ENCODE assay signal across 9 mouse cellular contexts in genomic region chr7:141168518-141168953, GRCm38 (mm10). TPM values are rescaled to one million over a fixed set of nuclear protein-coding genes. Genes with fewer than 3 reads are reported as not detected.
DNase-seq lines count a peak whose midpoint lies in the region; ATAC-seq lines count a peak whose summit lies in the region.
"Had no signal": no experiment of that assay in that cellular context is flagged by ENCODE, and none has a peak within 500 bp of the region (broad histone marks: within the 10 kb centered on the region; RNA-seq: fewer than 3 reads in every experiment).

No protein-coding gene starts in this region.

- peak overlapping the region; percentile 77 for H3K27ac ChIP-seq in forebrain, embryonic 10.5 days

- intact Hi-C loops in heart, postnatal 14 days (cut with DNase I), result loop anchor here (10.0 kb wide), 1 partner anchor 56 kb away; the partner anchor contains the start of gene Phrf1

- peaks cover 26% of the 10 kb centered on the region for H3K36me3 ChIP-seq in forebrain, embryonic 10.5 days (replicated peaks)

- 0 out of 2 replicates have a peak, but pooled peaks cover 9% of the 10 kb centered on the region for H3K27me3 ChIP-seq in forebrain, embryonic 10.5 days (ENCODE audit: poor library complexity, severe bottlenecking)

- peaks cover 42% of the 10 kb centered on the region for H3K4me1 ChIP-seq in forebrain, embryonic 10.5 days

- peak; percentile 53 for DNase-seq in CD4-positive, CD25-positive, alpha-beta regulatory T cell, adult 2 months (ENCODE audit: low read depth, low spot score)
- peak; percentile 83 for DNase-seq in adrenal gland, postnatal 10 days
- DNase-seq in forebrain, embryonic 10.5 days (ENCODE audit: extremely low spot score, low spot score), result peak; percentile 43
- peak; percentile 69 for DNase-seq in heart, postnatal 14 days
- peak; percentile 71 to 82 for DNase-seq in kidney, postnatal 4 days
- peak; percentile 30 for DNase-seq in right cerebral cortex, postnatal 14 days
- peak; percentile 76 to 83 for DNase-seq in urinary bladder, postnatal 36 days (ENCODE audit: low spot score in 2 of 2)

- ATAC-seq in megakaryocyte, adult 5-6 weeks (ENCODE audit: poor library complexity, severe bottlenecking), result peak; percentile 63

- H3K4me3 ChIP-seq in forebrain, embryonic 10.5 days, result peak overlapping the region; percentile 54

- WGBS in forebrain, embryonic 10.5 days, result 1% methylated on average over 22 of the region's 22 CpGs

- no peaks in the 10 kb centered on the region for H3K9me3 ChIP-seq in forebrain, embryonic 10.5 days

RNA-seq across cellular contexts. Expression of gene Rnh1, which starts 4.1 kb away (rescaled TPM):
- 100 to 1,000 TPM; 150 to 155 TPM for total RNA-seq in adrenal gland, postnatal 10 days (2021)
- 64.2 and 66.6 TPM in 2 replicates for polyA plus RNA-seq in forebrain, embryonic 10.5 days (2016; fragmentation: Nextera tagmentation; extraction: Ambion mirVana)
- 10 to 100 TPM; 60.8 to 70.2 TPM for total RNA-seq in heart, postnatal 14 days (2021)
- total RNA-seq in megakaryocyte, adult 5-6 weeks (2015), result 70.5 and 86.8 TPM in 2 replicates
- total RNA-seq in megakaryocyte, adult 5-6 weeks (2017), result 74.2 and 94.3 TPM in 2 replicates

RNA-seq across cellular contexts. Expression of gene Hras, which starts 25.3 kb away (rescaled TPM):
- 10 to 100 TPM; 87.8 to 91.9 TPM for total RNA-seq in adrenal gland, postnatal 10 days (2021)
- 80.6 and 82.7 TPM in 2 replicates for polyA plus RNA-seq in forebrain, embryonic 10.5 days (2016; fragmentation: Nextera tagmentation; extraction: Ambion mirVana)
- 100 to 1,000 TPM; 101 to 104 TPM for total RNA-seq in heart, postnatal 14 days (2021)
- 29.0 and 40.0 TPM in 2 replicates for total RNA-seq in megakaryocyte, adult 5-6 weeks (2015)
- total RNA-seq in megakaryocyte, adult 5-6 weeks (2017), result 20.7 and 27.1 TPM in 2 replicates

RNA-seq across cellular contexts. Expression of gene Lrrc56, which starts 25.4 kb away (rescaled TPM):
- 1 to 10 TPM; 6.8 to 8.6 TPM for total RNA-seq in adrenal gland, postnatal 10 days (2021)
- polyA plus RNA-seq in forebrain, embryonic 10.5 days (2016; fragmentation: Nextera tagmentation; extraction: Ambion mirVana), result 15.5 and 15.6 TPM in 2 replicates
- total RNA-seq in heart, postnatal 14 days (2021), result 1 to 10 TPM; 2.6 to 3.6 TPM
- 2.1 and 2.2 TPM in 2 replicates for total RNA-seq in megakaryocyte, adult 5-6 weeks (2015)
- 1.3 and 4.3 TPM in 2 replicates for total RNA-seq in megakaryocyte, adult 5-6 weeks (2017)

RNA-seq across cellular contexts. Expression of gene Lmntd2, which starts 45.3 kb away (rescaled TPM):
- under 1 TPM; 0.27 to 0.55 TPM for total RNA-seq in adrenal gland, postnatal 10 days (2021)
- 3.4 and 4.4 TPM in 2 replicates for polyA plus RNA-seq in forebrain, embryonic 10.5 days (2016; fragmentation: Nextera tagmentation; extraction: Ambion mirVana)
- total RNA-seq in heart, postnatal 14 days (2021), result not detected
- 0.36 TPM in 1 of 2 replicates, not detected in the other for total RNA-seq in megakaryocyte, adult 5-6 weeks (2015)
- total RNA-seq in megakaryocyte, adult 5-6 weeks (2017), result 0.04 TPM in 1 of 2 replicates, not detected in the other
- total RNA-seq: layer of hippocampus, postnatal 10 days had no signal

RNA-seq across cellular contexts. Expression of gene Ptdss2, which starts 46.4 kb away (rescaled TPM):
- total RNA-seq in adrenal gland, postnatal 10 days (2021), result 10 to 100 TPM; 51.0 to 57.2 TPM
- polyA plus RNA-seq in forebrain, embryonic 10.5 days (2016; fragmentation: Nextera tagmentation; extraction: Ambion mirVana), result 81.1 and 84.7 TPM in 2 replicates
- 10 to 100 TPM; 35.9 to 38.7 TPM for total RNA-seq in heart, postnatal 14 days (2021)
- total RNA-seq in megakaryocyte, adult 5-6 weeks (2015), result 7.1 and 10.2 TPM in 2 replicates
- total RNA-seq in megakaryocyte, adult 5-6 weeks (2017), result 1.9 and 2.6 TPM in 2 replicates

Comparison
In these comparisons a context has a peak if more than half of its experiments do, and no peak if none do; other contexts are left out.
1. Peak in every context shown above with its lines: DNase-seq, ATAC-seq, H3K4me3 ChIP-seq and H3K27ac ChIP-seq.
2. DNase-seq: peak in every context shown above with its lines; median percentile 83 in adrenal gland, postnatal 10 days; 80 in urinary bladder, postnatal 36 days; 76 in kidney, postnatal 4 days; 69 in heart, postnatal 14 days; 53 in CD4-positive, CD25-positive, alpha-beta regulatory T cell, adult 2 months; 43 in forebrain, embryonic 10.5 days; 30 in right cerebral cortex, postnatal 14 days.